Mouse (Mus musculus) lung, postnatal 0 days (tissue): ENCODE measurements around the gene Dop1b. TPM values are rescaled to one million over a fixed set of nuclear protein-coding genes. Genes with fewer than 3 reads are reported as not detected.
A peak's percentile ranks its signal among the peaks of the same experiment; 100 is the strongest.
"Not testable (repeated sequence)": the region's sequence is repeated elsewhere in the genome, so short reads cannot be mapped to it uniquely, and the experiment has no call there.

Experiments
- ATAC-seq: fragments of 200-750 bp; cut with Nextera tagmentation; 2 replicates; pipeline ENCODE4 v1.8.0; 2017; ENCODE audit warnings: moderate library complexity
- DNase-seq: peaks from one replicate; pipeline ENCODE4 v3.0.0-alpha.2; 2016; ENCODE audit warnings: low spot score
- H3K27ac ChIP-seq: fragments of 300-500 bp; sonication (generic); 2 replicates; pipeline ENCODE4 v1.5.1; 2014; ENCODE audit warnings: antibody characterized with exemption, mild to moderate bottlenecking, low read length, mixed read lengths
- H3K27me3 ChIP-seq: fragments of 300-500 bp; sonication (generic); replicated peaks from 2 replicates; pipeline ENCODE4 v1.6.1; 2014; ENCODE audit warnings: low read length, mixed read lengths; ENCODE audit not compliant: insufficient read depth
- H3K36me3 ChIP-seq: fragments of 300-500 bp; sonication (generic); 2 replicates; pipeline ENCODE4 v1.6.1; 2014; ENCODE audit warnings: low read length, mixed read lengths; ENCODE audit not compliant: insufficient read depth
- H3K4me1 ChIP-seq: fragments of 300-500 bp; sonication (generic); 2 replicates; pipeline ENCODE4 v1.6.1; 2014; ENCODE audit warnings: antibody characterized with exemption, low read depth, low read length, mixed read lengths; ENCODE audit not compliant: insufficient read depth
- H3K4me2 ChIP-seq: fragments of 300-500 bp; sonication (generic); replicated peaks from 2 replicates; pipeline ENCODE4 v1.6.1; 2014; ENCODE audit warnings: low read depth, mild to moderate bottlenecking, low read length, moderate library complexity, mixed read lengths
- H3K4me3 ChIP-seq: fragments of 300-500 bp; sonication (generic); 2 replicates; pipeline ENCODE4 v1.5.1; 2014; ENCODE audit warnings: low read depth, low read length
- H3K9ac ChIP-seq: fragments of 300-500 bp; sonication (generic); replicated peaks from 2 replicates; pipeline ENCODE4 v1.6.1; 2014; ENCODE audit warnings: low read depth, mild to moderate bottlenecking
- H3K9me3 ChIP-seq: fragments of 300-500 bp; sonication (generic); 2 replicates; pipeline ENCODE4 v1.6.1; 2016; ENCODE audit warnings: low read length, mixed read lengths
- CTCF ChIP-seq: IDR thresholded peaks from 2 replicates; pipeline ENCODE4 v1.5.1; 2016; ENCODE audit warnings: antibody characterized with exemption, mild to moderate bottlenecking
- EP300 ChIP-seq: IDR thresholded peaks from 2 replicates; pipeline ENCODE4 v1.6.1; 2016; ENCODE audit warnings: antibody characterized with exemption, mild to moderate bottlenecking, control low read depth
- WGBS: fragments of 180-500 bp; shearing (Covaris S2); extraction: QIAGEN DNeasy Blood & Tissue Kit; methylation state at CpG from one replicate; pipeline ENCODE4 v1.1.7; 2014; 5-methylcytosine and 5-hydroxymethylcytosine counted together
- polyA plus RNA-seq: library from polyadenylated mRNA; unstranded; fragments of >200 nt; fragmentation: Nextera tagmentation; extraction: Ambion mirVana; gene quantifications from 2 replicates; pipeline ENCODE4 v1.2.1, GENCODE M21; 2015

The Dop1b gene
- polyA plus RNA-seq, 1 experiment from 2014 or later: 14.8 TPM

DNA sequence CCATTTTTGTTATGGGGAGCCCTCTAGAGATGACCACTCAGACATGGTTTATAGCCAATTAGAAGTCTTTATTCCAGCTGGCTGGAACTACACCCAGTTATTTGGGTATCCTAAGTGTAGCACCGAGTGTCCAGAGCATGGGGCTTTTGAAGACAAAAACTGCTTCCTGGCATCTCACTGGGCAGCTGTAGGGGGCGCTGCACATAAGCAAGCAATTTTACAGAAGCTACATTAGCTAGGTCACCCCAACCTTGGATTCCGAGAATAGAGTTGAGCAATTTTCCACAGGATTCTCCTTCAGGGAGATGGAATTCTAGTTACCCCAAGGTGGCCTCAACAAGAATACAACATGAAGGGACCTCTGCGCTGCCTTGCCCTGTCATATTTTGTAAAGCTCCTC is 113.1 kb downstream of the Dop1b start:
- Histone ChIP-seq H3K4me1 (no peaks in the 10 kb centered on the region), H3K27me3 (no peaks in the 10 kb centered on the region), H3K36me3 (no peaks in the 10 kb centered on the region), H3K27ac (no peak overlapping the region), H3K4me2 (no peak overlapping the region), H3K9ac (no peak overlapping the region), H3K9me3 (0 out of 2 replicates have a peak, but pooled peaks cover 9% of the 10 kb centered on the region), H3K4me3 (no peak overlapping the region)
- 83% methylated on average over 4 of the region's 4 CpGs for WGBS
- TF ChIP-seq CTCF (peak; percentile 18; the same call in 1 of the 2 replicates), EP300 (no peak)
- DNase-seq (no peak), ATAC-seq (no peak)

DNA sequence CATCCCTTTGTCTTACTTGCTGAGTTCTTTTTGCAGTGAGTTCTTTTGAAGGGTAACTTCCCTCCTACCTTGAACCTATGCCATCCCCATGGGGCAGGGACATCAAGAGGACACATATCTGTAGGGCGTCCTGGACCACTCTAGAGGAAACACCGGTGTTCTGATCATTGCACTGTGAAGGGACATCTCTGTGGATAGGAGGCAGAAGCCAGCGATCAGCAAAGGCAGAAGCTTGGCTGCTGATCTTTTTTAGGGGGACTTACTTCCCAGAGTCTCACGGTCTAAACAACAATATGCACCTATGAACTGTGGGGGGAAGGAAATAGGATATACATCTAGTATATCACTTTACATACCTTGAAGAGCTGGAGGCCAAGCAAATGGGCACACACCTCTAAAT is 113.8 kb downstream of the Dop1b start:
- Histone ChIP-seq H3K4me3 (no peak overlapping the region), H3K4me1 (no peaks in the 10 kb centered on the region), H3K27ac (no peak overlapping the region), H3K9me3 (0 out of 2 replicates have a peak, but pooled peaks cover 9% of the 10 kb centered on the region), H3K36me3 (no peaks in the 10 kb centered on the region), H3K4me2 (no peak overlapping the region), H3K9ac (no peak overlapping the region), H3K27me3 (no peaks in the 10 kb centered on the region)
- TF ChIP-seq CTCF (no peak), EP300 (no peak)
- no peak for DNase-seq
- whole genome bisulfite sequencing: 89% methylated on average over 4 of the region's 4 CpGs
- ATAC-seq: no peak

DNA sequence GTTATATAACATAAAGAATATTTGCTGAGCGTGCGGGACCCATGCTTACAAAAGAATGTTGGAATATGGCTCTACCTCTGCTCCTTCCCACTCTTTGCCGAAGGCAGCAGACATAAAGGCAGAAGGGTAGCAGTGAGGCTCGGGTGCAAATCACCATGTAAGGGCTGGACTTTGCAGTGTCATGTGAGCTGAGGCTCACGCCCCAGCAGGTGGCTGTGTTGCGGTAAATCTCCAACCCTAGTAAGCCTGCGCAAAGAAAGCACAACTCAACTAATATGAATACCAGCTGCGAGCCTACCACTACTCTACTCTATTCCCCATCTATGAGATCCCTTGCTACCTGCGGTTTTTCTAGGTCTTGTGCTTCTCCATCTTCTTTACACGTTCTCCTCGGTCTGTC is 114.3 kb downstream of the Dop1b start:
- DNase-seq (no peak), ATAC-seq (no peak)
- TF ChIP-seq CTCF: no peak
- Histone ChIP-seq H3K27me3 (no peaks in the 10 kb centered on the region), H3K9me3 (0 out of 2 replicates have a peak, but pooled peaks cover 9% of the 10 kb centered on the region), H3K27ac (no peak overlapping the region), H3K9ac (no peak overlapping the region), H3K4me3 (no peak overlapping the region), H3K4me2 (no peak overlapping the region), H3K4me1 (no peaks in the 10 kb centered on the region), H3K36me3 (no peaks in the 10 kb centered on the region)
- 66% methylated on average over 11 of the region's 11 CpGs for WGBS

DNA sequence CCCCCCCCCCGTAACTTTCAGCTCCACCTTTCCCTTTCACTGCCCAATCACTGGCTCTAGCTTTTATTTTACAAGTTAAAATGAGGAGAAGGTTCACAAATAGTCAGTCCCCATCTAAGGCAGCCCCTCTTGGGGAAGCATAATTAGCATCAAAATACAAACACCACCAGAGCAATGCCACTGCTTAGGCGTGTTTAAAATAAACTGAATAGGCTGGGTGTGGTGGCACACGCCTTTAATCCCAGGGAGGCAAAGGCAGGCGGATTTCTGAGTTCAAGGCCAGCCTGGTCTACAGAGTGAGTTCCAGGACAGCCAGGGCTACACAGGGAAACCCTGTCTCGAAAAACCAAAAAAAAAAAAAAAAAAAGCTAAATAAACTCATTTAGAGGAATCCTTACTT is 114.8 kb downstream of the Dop1b start:
- not testable (repeated sequence) for H3K27ac ChIP-seq, H3K4me1 ChIP-seq, H3K9me3 ChIP-seq, DNase-seq, H3K9ac ChIP-seq, ATAC-seq, H3K36me3 ChIP-seq, H3K27me3 ChIP-seq, H3K4me3 ChIP-seq, H3K4me2 ChIP-seq
- WGBS: 54% methylated on average over 4 of the region's 5 CpGs

- H3K27me3 ChIP-seq: no peaks in the 10 kb centered on the region
- 88% methylated on average over 6 of the region's 6 CpGs for WGBS
Measured at GRCm38 (mm10) chr16:93826909-93827308, 115.2 kb downstream of the Dop1b start.

GRCm38 (mm10) chr16:93829526-93829925 is 117.8 kb downstream of the Dop1b start:
- Histone ChIP-seq H3K27ac (no peak overlapping the region), H3K36me3 (no peaks in the 10 kb centered on the region), H3K9me3 (no peaks in the 10 kb centered on the region), H3K9ac (no peak overlapping the region), H3K4me3 (no peak overlapping the region), H3K27me3 (no peaks in the 10 kb centered on the region), H3K4me2 (no peak overlapping the region), H3K4me1 (peaks cover 10% of the 10 kb centered on the region; the same call in 1 of the 2 replicates)
- WGBS: 94% methylated on average over 15 of the region's 15 CpGs
- no peak for ATAC-seq
- TF ChIP-seq EP300 (no peak), CTCF (no peak)
- DNase-seq: no peak

More at GRCm38 (mm10) chr16:93826909-93827308, 115.2 kb downstream of the Dop1b start:
- Histone ChIP-seq H3K9me3 (0 out of 2 replicates have a peak, but pooled peaks cover 9% of the 10 kb centered on the region), H3K36me3 (no peaks in the 10 kb centered on the region), H3K4me2 (no peak overlapping the region), H3K4me1 (no peaks in the 10 kb centered on the region), H3K4me3 (no peak overlapping the region), H3K27ac (no peak overlapping the region), H3K9ac (no peak overlapping the region)
- DNase-seq (no peak), ATAC-seq (no peak)
- no peak for TF ChIP-seq CTCF

DNA sequence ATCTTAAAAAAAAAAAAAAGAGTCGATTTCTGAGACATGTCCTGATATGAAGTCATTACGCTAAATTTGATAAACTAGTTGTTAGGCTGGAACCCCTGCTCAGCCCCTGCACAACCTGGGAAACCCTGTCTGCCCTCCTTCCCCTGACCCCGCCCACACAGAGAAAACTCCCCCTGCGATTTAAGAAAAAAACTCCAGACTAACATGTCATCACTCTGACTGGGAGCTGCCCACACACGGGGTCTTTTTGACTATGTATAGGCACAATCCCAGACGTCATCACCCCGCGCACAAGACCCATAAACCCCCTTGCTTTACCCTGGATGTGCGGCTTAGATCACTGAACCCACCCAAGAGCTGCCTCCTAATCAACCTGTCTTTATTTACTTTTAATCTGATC is 118.4 kb downstream of the Dop1b start:
- Histone ChIP-seq H3K27me3 (no peaks in the 10 kb centered on the region), H3K4me2 (no peak overlapping the region), H3K9me3 (no peaks in the 10 kb centered on the region), H3K27ac (no peak overlapping the region), H3K4me3 (no peak overlapping the region), H3K36me3 (no peaks in the 10 kb centered on the region), H3K4me1 (peaks cover 16% of the 10 kb centered on the region; the same call in 1 of the 2 replicates), H3K9ac (no peak overlapping the region)
- ATAC-seq (no peak), DNase-seq (no peak)
- WGBS: 81% methylated on average over 9 of the region's 9 CpGs
- TF ChIP-seq EP300 (no peak), CTCF (no peak)
